ENCODE assay signal across 21 mouse cellular contexts in the genomic region with DNA sequence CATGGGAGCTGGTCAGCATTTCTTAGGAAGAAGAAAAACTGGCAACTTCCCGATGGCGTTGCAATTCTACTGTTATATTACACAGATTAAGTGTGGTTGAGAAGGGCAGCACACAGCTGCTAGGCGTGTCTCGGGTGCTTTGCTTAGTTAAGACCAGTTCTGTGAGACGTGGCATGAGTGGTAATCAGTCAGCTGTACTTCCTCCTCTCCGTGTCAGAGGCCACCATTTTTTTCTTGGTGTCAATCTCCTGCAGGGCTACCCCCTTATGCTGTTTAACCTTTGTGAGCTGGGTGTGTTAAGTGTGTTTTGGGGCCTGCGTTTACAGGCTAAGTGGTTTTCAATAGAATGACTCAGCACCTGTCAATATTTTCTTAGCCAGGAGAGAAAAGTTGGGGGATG.
DNase-seq lines count a peak whose midpoint lies in the region; ATAC-seq and TF ChIP-seq lines count a peak whose summit lies in the region.
"Had no signal": no experiment of that assay in that cellular context is flagged by ENCODE, and none has a peak within 500 bp of the region (broad histone marks: within the 10 kb centered on the region; RNA-seq: fewer than 3 reads in every experiment).

No protein-coding gene starts in this region.

- peak; percentile 47; the same call in 1 of the 2 replicates for ATAC-seq in lung, embryonic 14.5 days (ENCODE audit: insufficient read depth)
- peak; percentile 70 for ATAC-seq in intestine, embryonic 14.5 days (replicated peaks; ENCODE audit: low FRiP score, low TSS enrichment, low read depth)
- peak; percentile 95 for ATAC-seq in stomach, embryonic 16.5 days (ENCODE audit: insufficient read depth, low FRiP score)
- ATAC-seq: liver, postnatal 0 days; midbrain, embryonic 15.5 days had no signal

- no peaks in the 10 kb centered on the region for H3K27me3 ChIP-seq in lung, embryonic 14.5 days (ENCODE audit: insufficient read depth, low read length)
- no peaks in the 10 kb centered on the region for H3K27me3 ChIP-seq in intestine, embryonic 14.5 days (replicated peaks; ENCODE audit: control insufficient read depth, insufficient read depth, low read length)
- no peaks in the 10 kb centered on the region for H3K27me3 ChIP-seq in stomach, embryonic 16.5 days (ENCODE audit: control insufficient read depth, insufficient read depth, low read length)
- H3K27me3 ChIP-seq: embryonic facial prominence, embryonic 13.5 days; hindbrain, embryonic 13.5 days; midbrain, embryonic 15.5 days had no signal

- no peaks in the 10 kb centered on the region for H3K9me3 ChIP-seq in lung, embryonic 14.5 days (ENCODE audit: low read depth, low read length)
- no peaks in the 10 kb centered on the region for H3K9me3 ChIP-seq in intestine, embryonic 14.5 days (ENCODE audit: control insufficient read depth, low read length)
- H3K9me3 ChIP-seq in stomach, embryonic 16.5 days (replicated peaks; ENCODE audit: control insufficient read depth, low read length): no peaks in the 10 kb centered on the region
- H3K9me3 ChIP-seq: embryonic facial prominence, embryonic 13.5 days; hindbrain, embryonic 13.5 days; midbrain, embryonic 15.5 days had no signal

- no peaks in the 10 kb centered on the region for H3K4me1 ChIP-seq in lung, embryonic 14.5 days (ENCODE audit: insufficient read depth)
- no peaks in the 10 kb centered on the region for H3K4me1 ChIP-seq in intestine, embryonic 14.5 days (replicated peaks; ENCODE audit: control insufficient read depth, insufficient read depth, low read length)
- H3K4me1 ChIP-seq in stomach, embryonic 16.5 days (ENCODE audit: control insufficient read depth, insufficient read depth, low read length): no peaks in the 10 kb centered on the region
- H3K4me1 ChIP-seq: embryonic facial prominence, embryonic 13.5 days; hindbrain, embryonic 13.5 days; midbrain, embryonic 15.5 days had no signal

- no peak for DNase-seq in lung, embryonic 14.5 days
- no peak for DNase-seq in lung, postnatal 4 days
- DNase-seq in intestine, embryonic 14.5 days (ENCODE audit: low spot score): no peak
- peak; percentile 42 for DNase-seq in lung, postnatal 36 days
- DNase-seq in spleen, postnatal 36 days (ENCODE audit: low spot score in 2 of 2): no peak
- no peak for DNase-seq in thymus, postnatal 4 days
- DNase-seq: adrenal gland, postnatal 10 days; B cell, adult 2 months; cerebellum, adult 18-20 months; heart, adult 2 months; kidney, adult 11 months; kidney, postnatal 14 days; layer of hippocampus, adult 9-11 months; liver, postnatal 0 days; right cerebral cortex, adult 18-20 months; spleen, adult 18-20 months; thymus, postnatal 25 days had no signal

- H3K27ac ChIP-seq in lung, embryonic 14.5 days (ENCODE audit: low read depth): no peak overlapping the region
- no peak overlapping the region for H3K27ac ChIP-seq in intestine, embryonic 14.5 days (ENCODE audit: low read depth)
- peak overlapping the region; percentile 81 for H3K27ac ChIP-seq in stomach, embryonic 16.5 days (ENCODE audit: low read length)
- H3K27ac ChIP-seq: embryonic facial prominence, embryonic 13.5 days; heart, adult 2 months; hindbrain, embryonic 13.5 days; midbrain, embryonic 15.5 days had no signal

- H3K36me3 ChIP-seq in lung, embryonic 14.5 days (ENCODE audit: insufficient read depth): no peaks in the 10 kb centered on the region
- no peaks in the 10 kb centered on the region for H3K36me3 ChIP-seq in intestine, embryonic 14.5 days (ENCODE audit: control insufficient read depth, insufficient read depth, low read length)
- no peaks in the 10 kb centered on the region for H3K36me3 ChIP-seq in stomach, embryonic 16.5 days (ENCODE audit: control insufficient read depth, insufficient read depth, low read length)
- H3K36me3 ChIP-seq: embryonic facial prominence, embryonic 13.5 days; hindbrain, embryonic 13.5 days; midbrain, embryonic 15.5 days had no signal

- no peak overlapping the region for H3K4me3 ChIP-seq in lung, embryonic 14.5 days (ENCODE audit: low read depth, low read length)
- H3K4me3 ChIP-seq in intestine, embryonic 14.5 days (ENCODE audit: low read depth, low read length): no peak overlapping the region
- no peak overlapping the region for H3K4me3 ChIP-seq in stomach, embryonic 16.5 days (replicated peaks; ENCODE audit: low read length)
- H3K4me3 ChIP-seq: embryonic facial prominence, embryonic 13.5 days; heart, adult 2 months; hindbrain, embryonic 13.5 days; midbrain, embryonic 15.5 days had no signal

- no peak for TF ChIP-seq CTCF in lung, embryonic 14.5 days (IDR thresholded peaks at IDR 0.05; ENCODE audit: low read depth)

- no peak overlapping the region for H3K4me2 ChIP-seq in lung, embryonic 14.5 days
- H3K4me2 ChIP-seq in intestine, embryonic 14.5 days (ENCODE audit: low read length): no peak overlapping the region
- 0 out of 2 replicates have a peak overlapping the region, but pooled peaks have one; percentile 20 for H3K4me2 ChIP-seq in stomach, embryonic 16.5 days (ENCODE audit: low read depth, low read length)
- H3K4me2 ChIP-seq: embryonic facial prominence, embryonic 13.5 days; hindbrain, embryonic 13.5 days; midbrain, embryonic 15.5 days had no signal

- H3K9ac ChIP-seq in lung, embryonic 14.5 days: no peak overlapping the region
- no peak overlapping the region for H3K9ac ChIP-seq in intestine, embryonic 14.5 days (ENCODE audit: low read length)
- no peak overlapping the region for H3K9ac ChIP-seq in stomach, embryonic 16.5 days (ENCODE audit: low read length)
- H3K9ac ChIP-seq: embryonic facial prominence, embryonic 13.5 days; hindbrain, embryonic 13.5 days; liver, postnatal 0 days; midbrain, embryonic 15.5 days had no signal

- WGBS in lung, embryonic 14.5 days: 45% methylated on average over 7 of the region's 7 CpGs
- 60% methylated on average over 7 of the region's 7 CpGs for WGBS in intestine, embryonic 14.5 days
- WGBS in stomach, embryonic 16.5 days: 40% methylated on average over 7 of the region's 7 CpGs
